Mouse (Mus musculus) kidney, adult 2 months (tissue): ENCODE results near the gene Ifnar2.

Source experiments
- CTCF ChIP-seq: fragments of 200-500 bp; conservative IDR thresholded peaks from 2 replicates; pipeline ENCODE4 v1.5.1; 2011; ENCODE audit warnings: low read depth, mild to moderate bottlenecking, control low read depth, low read length, moderate library complexity, mixed read lengths; ENCODE audit not compliant: insufficient read depth, insufficient read length
- POLR2A ChIP-seq: fragments of 200-500 bp; IDR thresholded peaks from one replicate; pipeline ENCODE4 v1.6.1; 2011; ENCODE audit warnings: low read depth, low read length, control low read depth

- TF ChIP-seq CTCF (no peak), POLR2A (no peak)
Observed at GRCm38 (mm10) chr16:91363483-91363882, 9.1 kb upstream of the Ifnar2 start.
